Mouse (Mus musculus): Measurements from ENCODE around the gene Hist2h2ab. TPM values are rescaled to one million over a fixed set of nuclear protein-coding genes. Genes with fewer than 3 reads are reported as not detected.
"Not testable (repeated sequence)": the region's sequence is repeated elsewhere in the genome, so short reads cannot be mapped to it uniquely, and the experiment has no call there.

Gene Hist2h2ab
- total RNA-seq, 2 experiments from 2014 or later: 9.3 to 12.7 TPM

DNA sequence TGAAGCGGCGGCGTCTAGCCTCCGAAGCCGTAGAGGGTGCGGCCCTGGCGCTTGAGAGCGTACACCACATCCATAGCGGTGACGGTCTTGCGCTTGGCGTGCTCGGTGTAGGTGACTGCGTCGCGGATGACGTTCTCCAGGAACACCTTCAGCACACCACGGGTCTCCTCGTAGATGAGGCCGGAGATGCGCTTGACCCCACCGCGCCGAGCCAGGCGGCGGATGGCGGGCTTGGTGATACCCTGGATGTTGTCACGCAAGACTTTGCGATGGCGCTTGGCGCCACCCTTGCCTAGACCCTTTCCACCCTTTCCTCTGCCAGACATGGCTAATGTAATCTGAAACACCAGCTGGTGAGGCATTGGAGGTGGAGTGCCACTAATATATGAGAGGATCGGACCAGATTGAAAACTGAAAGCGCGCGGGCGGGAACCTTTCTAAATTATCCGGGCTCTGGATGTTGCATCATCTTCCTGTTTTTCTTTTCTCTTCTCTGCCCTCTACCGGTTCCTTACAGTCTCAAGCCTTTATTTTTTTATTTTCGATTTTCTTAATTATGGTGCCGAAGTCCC, 43.4 kb downstream of the Hist2h2ab start, which contains the start of gene Hist2h4:
Hist2h4 (minus strand) TSS at position 333 of the 572 bp plus-strand sequence.
- peak within 1 kb of the TSS; percentile 99 for H3K27ac ChIP-seq

DNA sequence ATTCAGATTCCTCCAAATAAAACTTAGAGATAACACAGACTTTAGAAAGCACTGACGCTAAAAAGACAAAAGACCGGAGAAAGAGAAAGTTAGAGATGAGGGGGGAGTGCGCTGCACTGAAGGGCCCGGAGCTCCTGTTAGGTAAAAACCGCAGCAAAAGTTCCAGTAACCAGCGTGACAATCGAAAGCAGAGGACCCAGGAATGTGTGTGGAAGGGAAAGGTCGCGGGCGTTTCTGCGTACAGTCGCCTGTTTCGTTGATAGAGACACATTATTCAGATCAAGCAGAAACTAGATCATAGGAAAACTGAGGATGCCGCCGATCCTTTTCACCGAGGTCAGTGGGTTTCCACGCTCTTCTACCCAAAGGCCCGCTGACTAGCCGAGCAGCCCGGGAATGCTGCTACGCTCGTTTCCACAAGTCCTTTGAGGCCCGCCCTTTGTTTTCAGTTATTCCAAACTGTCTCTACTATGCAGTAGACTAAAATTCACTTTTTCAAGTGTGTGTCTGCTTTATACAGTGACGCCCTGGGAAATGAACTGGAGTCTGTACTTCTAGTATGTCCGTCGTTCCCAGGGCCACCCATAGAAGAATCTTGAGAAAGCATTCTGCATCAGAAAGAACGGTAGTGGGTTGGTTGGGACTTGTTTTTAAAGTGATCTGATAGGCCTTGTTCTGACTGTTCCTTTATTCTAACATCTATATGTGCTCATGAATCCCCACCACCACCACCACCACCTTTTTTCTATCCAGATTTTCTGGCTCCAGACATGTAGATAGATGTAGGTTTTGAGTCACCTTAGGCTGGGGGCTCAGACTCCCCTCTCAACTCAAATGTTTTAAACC, 44.1 kb downstream of the Hist2h2ab start:
- Histone ChIP-seq H3K27ac (peak overlapping the region; percentile 99), H3K4me3 (peak overlapping the region; percentile 68)
- TF ChIP-seq CTCF (conservative IDR thresholded peaks at IDR 0.05): no peak
- DNase-seq (ENCODE audit: low spot score in 2 of 2): no peak

More for the DNA sequence above, 43.4 kb downstream of the Hist2h2ab start, which contains the start of gene Hist2h4:
- peak; percentile 97 to 98 for DNase-seq (ENCODE audit: low spot score in 2 of 2)
- peak within 1 kb of the TSS; percentile 68 for H3K4me3 ChIP-seq
- peak; percentile 83 for TF ChIP-seq CTCF (conservative IDR thresholded peaks at IDR 0.05)

DNA sequence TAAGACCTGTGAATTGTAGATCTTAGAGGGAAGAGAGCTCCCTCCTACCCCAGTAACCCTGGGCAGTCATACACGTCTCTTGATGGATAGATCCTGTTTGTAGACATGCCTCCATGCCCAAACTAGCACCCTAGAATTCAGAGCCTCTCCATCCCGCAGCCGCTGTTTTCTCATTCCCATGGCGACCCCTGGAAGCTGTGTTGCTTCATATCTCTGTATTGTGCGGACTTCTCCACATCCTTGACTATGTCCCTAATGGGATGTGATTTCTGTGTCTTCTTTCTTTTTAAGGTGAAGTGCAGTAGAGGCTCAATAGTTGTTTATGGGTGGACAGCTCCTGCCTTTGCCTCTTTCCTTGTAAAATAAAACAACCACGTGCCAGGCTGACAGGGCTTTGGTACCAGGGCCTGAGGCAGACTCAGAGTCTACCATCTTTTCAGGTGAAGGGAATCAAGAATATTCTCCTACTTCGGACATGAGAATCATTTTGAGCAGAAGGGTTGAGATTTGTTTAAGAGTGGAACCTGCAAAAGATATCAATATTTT, 44.8 kb downstream of the Hist2h2ab start:
- Histone ChIP-seq H3K4me3 (no peak overlapping the region; the same call in 1 of the 2 replicates), H3K27ac (peak overlapping the region; percentile 99)
- DNase-seq (ENCODE audit: low spot score in 2 of 2): no peak
- no peak for TF ChIP-seq CTCF (conservative IDR thresholded peaks at IDR 0.05)

DNA sequence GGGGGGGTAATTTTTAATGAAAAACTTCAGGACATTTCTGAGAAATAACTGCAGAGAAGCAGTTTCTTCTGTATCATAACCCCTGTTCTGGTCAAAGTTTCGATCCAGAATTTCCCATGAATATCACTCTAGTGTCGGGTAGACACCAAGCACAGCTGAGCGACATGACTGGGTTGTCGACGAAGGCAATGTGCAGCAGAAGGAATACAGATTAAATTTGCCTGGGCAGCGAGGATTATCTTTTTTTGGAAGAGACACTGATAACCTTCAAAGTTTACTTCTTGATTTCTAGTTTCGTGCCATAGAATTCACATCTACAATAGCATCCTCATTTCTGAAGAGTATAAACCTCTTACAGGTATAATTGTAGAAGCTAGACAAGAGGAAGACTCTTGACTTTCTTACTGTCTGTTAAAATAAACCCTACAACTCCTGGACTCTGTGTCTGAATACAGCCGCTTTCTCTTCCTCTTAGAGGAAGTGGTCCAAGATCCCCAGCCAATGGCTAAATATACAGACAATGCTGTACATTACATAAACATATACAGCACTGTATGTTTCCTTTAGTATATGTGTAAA, 46.6 kb downstream of the Hist2h2ab start:
- Histone ChIP-seq H3K4me3 (no peak overlapping the region), H3K27ac (no peak overlapping the region)
- no peak for TF ChIP-seq CTCF (conservative IDR thresholded peaks at IDR 0.05)
- DNase-seq (ENCODE audit: low spot score in 2 of 2): no peak

DNA sequence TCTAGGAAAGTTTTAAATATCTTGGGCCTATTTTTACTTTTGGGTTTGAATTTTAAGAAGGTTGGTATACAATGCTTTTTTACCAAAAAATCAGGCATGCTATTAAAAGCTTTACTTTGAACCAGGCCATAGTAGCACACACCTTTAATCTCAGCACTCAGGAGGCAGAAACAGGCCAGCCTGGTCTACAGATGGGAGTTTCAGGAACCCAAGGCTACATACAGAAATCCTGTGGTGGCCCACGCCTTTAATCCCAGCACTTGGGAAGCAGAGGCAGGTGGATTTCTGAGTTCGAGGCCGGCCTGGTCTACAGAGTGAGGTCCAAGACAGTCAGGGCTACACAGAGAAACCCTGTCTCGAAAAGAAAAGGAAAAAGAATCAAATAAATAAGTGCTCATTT, 47.9 kb downstream of the Hist2h2ab start:
- peak overlapping the region; percentile 51; the same call in 1 of the 2 replicates for H3K4me3 ChIP-seq
- TF ChIP-seq CTCF (conservative IDR thresholded peaks at IDR 0.05): no peak
- DNase-seq (ENCODE audit: low spot score in 2 of 2): no peak
- H3K27ac ChIP-seq: peak overlapping the region; percentile 92

DNA sequence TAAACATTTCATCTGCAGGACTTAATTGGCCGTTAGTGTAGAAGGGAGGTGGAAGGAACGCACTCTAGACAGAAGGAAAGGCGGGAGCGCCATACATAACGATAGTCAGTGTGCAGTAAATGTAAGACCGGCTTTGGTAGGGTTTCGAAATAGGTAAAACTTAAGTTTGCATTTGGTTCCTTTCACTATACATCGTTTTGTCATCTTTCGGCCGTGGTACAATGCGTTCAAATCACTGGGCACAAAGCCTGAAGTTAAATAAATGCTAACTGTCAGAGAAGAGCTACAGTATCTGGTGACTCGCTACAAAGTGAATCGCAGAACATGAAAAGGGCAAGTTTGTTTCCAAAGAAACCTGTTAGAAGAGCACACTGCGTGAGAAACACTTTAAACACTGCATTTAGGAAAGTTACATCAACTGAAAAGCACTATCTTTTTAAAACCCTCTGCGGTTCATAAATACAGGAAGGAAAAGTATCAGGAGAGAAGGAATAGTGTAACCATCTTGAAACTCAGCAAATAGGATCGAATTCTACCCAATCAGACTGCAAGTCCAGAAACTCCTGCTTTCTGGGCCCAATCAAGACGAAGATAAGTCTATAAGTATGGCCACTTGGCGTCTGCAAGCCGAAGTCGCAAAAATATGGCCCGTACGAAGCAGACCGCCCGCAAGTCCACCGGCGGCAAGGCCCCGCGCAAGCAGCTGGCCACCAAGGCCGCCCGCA, 48.5 kb downstream of the Hist2h2ab start, which contains the start of gene Hist2h3b:
Hist2h3b (plus strand) TSS at position 604 of the 725 bp plus-strand sequence.
- H3K27ac ChIP-seq: peak within 1 kb of the TSS; percentile 92
- DNase-seq (ENCODE audit: low spot score in 2 of 2): peak; percentile 76 to 86
- H3K4me3 ChIP-seq: peak within 1 kb of the TSS; percentile 81
- peak; percentile 6; the same call in 1 of the 2 replicates for TF ChIP-seq CTCF (conservative IDR thresholded peaks at IDR 0.05)

DNA sequence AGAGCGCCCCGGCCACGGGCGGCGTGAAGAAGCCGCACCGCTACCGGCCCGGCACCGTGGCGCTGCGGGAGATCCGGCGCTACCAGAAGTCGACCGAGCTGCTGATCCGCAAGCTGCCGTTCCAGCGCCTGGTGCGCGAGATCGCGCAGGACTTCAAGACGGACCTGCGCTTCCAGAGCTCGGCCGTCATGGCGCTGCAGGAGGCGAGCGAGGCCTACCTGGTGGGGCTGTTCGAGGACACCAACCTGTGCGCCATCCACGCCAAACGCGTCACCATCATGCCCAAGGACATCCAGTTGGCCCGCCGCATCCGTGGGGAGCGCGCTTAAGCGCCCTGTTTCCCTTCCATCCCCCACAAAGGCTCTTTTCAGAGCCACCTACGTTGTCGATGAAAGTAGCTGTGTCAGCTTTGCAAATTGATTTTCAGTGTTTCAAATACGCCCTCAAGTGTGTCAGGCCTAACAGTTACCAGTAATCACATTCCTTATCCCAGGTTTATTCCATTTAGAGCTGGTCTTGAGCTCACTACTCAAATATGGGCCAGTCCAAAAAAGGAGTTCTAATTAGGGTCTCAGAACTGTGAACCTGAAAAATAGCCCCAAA, 49.2 kb downstream of the Hist2h2ab start:
- Histone ChIP-seq H3K4me3 (peak overlapping the region; percentile 81), H3K27ac (peak overlapping the region; percentile 92)
- 0 out of 2 replicates have a peak, but pooled peaks have one; percentile 5 for TF ChIP-seq CTCF (conservative IDR thresholded peaks at IDR 0.05)
- not testable (repeated sequence) for DNase-seq (ENCODE audit: low spot score in 2 of 2)

Small RNAs within 50 kb of the gene (microRNA-seq; reads per million reads assigned to microRNA genes)
- gene Gm44492 (0 to 0.64 reads per million in 2 experiments), gene Gm47311 (0 reads per million in 2 experiments), gene Gm47313 (0 reads per million in 2 experiments)

Other genes starting within 250 kb of the Hist2h2ab start
- 10 to 100 TPM; 39.3 to 44.1 TPM for gene Plekho1, start 223.9 kb upstream of the Hist2h2ab start, total RNA-seq (2021)
- 10 to 100 TPM; 45.5 to 48.3 TPM for gene Vps45, start 161.4 kb upstream of the Hist2h2ab start, total RNA-seq (2021)
- 10 to 100 TPM; 30.1 to 33.4 TPM for gene Otud7b, start 115.3 kb upstream of the Hist2h2ab start, total RNA-seq (2021)
- 1 to 10 TPM; 4.3 to 5.3 TPM for gene Mtmr11, start 57.9 kb upstream of the Hist2h2ab start, total RNA-seq (2021)
- 10 to 100 TPM; 50.1 to 50.2 TPM for gene Sf3b4, start 47.5 kb upstream of the Hist2h2ab start, total RNA-seq (2021)
- 100 to 1,000 TPM; 352 to 370 TPM for gene Sv2a, start 38.7 kb upstream of the Hist2h2ab start, total RNA-seq (2021)
- 10 to 100 TPM; 16.2 to 16.7 TPM for gene Bola1, start 156 bp upstream of the Hist2h2ab start, total RNA-seq (2021)
- 10 to 100 TPM; 21.9 to 28.0 TPM for gene Hist2h2ac, start 1.0 kb downstream of the Hist2h2ab start, total RNA-seq (2021)
- gene Hist2h2be, start 1.3 kb downstream of the Hist2h2ab start, total RNA-seq (2021): 1 to 10 TPM; 7.6 to 7.9 TPM
- gene Hist2h3c2, start 19.3 kb downstream of the Hist2h2ab start, total RNA-seq (2021): 10 to 100 TPM; 11.4 to 12.3 TPM
- 100 to 1,000 TPM; 208 to 213 TPM for gene Hist2h2aa2, start 20.4 kb downstream of the Hist2h2ab start, total RNA-seq (2021)
- gene Hist2h2aa1, start 25.6 kb downstream of the Hist2h2ab start, total RNA-seq (2021): 10 to 100 TPM in 1 of 2 experiments, not detected in 1; 11.7 TPM
- gene Hist2h3c1, start 26.8 kb downstream of the Hist2h2ab start, total RNA-seq (2021): not detected
- 10 to 100 TPM; 29.6 to 29.9 TPM for gene Hist2h4, start 43.4 kb downstream of the Hist2h2ab start, total RNA-seq (2021)
- gene Hist2h3b, start 48.8 kb downstream of the Hist2h2ab start, total RNA-seq (2021): 10 to 100 TPM; 48.4 to 51.6 TPM
- gene Hist2h2bb, start 49.9 kb downstream of the Hist2h2ab start, total RNA-seq (2021): 100 to 1,000 TPM; 126 to 137 TPM
- gene Fcgr1, start 74.1 kb downstream of the Hist2h2ab start, total RNA-seq (2021): 1 to 10 TPM; 2.2 to 2.3 TPM
- gene BC107364, start 232.4 kb downstream of the Hist2h2ab start, total RNA-seq (2021): not detected

All from layer of hippocampus, adult 2 months (tissue).